Mouse (Mus musculus): ENCODE data around the gene Gm5426. TPM values are rescaled to one million over a fixed set of nuclear protein-coding genes. Genes with fewer than 3 reads are reported as not detected.
"Not testable (repeated sequence)": the region's sequence is repeated elsewhere in the genome, so short reads cannot be mapped to it uniquely, and the experiment has no call there.

The Gm5426 gene
- polyA plus RNA-seq, 1 experiment from 2014 or later, result not detected

GRCm38 (mm10) chr10:96139274-96139673 is 2.9 kb downstream of the Gm5426 start:
- H3K36me3 ChIP-seq (ENCODE audit: control insufficient read depth, insufficient read depth, low read length); H3K9me3 ChIP-seq (ENCODE audit: control insufficient read depth, low read length); H3K27me3 ChIP-seq (ENCODE audit: control insufficient read depth, insufficient read depth, low read length); H3K27ac ChIP-seq (replicated peaks in 1 of 2; ENCODE audit: control insufficient read depth in 1 of 2, insufficient read depth in 1 of 2, low read depth in 2 of 2, low read length in 2 of 2); ATAC-seq (ENCODE audit: insufficient number of reproducible peaks, insufficient read depth, low FRiP score, low read depth); H3K9ac ChIP-seq (ENCODE audit: low read length); H3K4me3 ChIP-seq (ENCODE audit: control insufficient read depth in 1 of 2, insufficient read depth in 1 of 2, low read depth in 1 of 2, low read length in 2 of 2); H3K4me1 ChIP-seq (ENCODE audit: control insufficient read depth in 2 of 2, insufficient read depth in 2 of 2, low read length in 2 of 2); H3K4me2 ChIP-seq (ENCODE audit: low read length): not testable (repeated sequence)
- WGBS, result 65% methylated on average over 4 of the region's 4 CpGs

GRCm38 (mm10) chr10:96146578-96146977 is 10.2 kb downstream of the Gm5426 start:
- H3K27me3 ChIP-seq (ENCODE audit: control insufficient read depth, insufficient read depth, low read length), result no peaks in the 10 kb centered on the region
- no peak overlapping the region for H3K9ac ChIP-seq (ENCODE audit: low read length)
- no peak overlapping the region for H3K27ac ChIP-seq (replicated peaks in 1 of 2; ENCODE audit: control insufficient read depth in 1 of 2, insufficient read depth in 1 of 2, low read depth in 2 of 2, low read length in 2 of 2)
- no peaks in the 10 kb centered on the region for H3K36me3 ChIP-seq (ENCODE audit: control insufficient read depth, insufficient read depth, low read length)
- no peaks in the 10 kb centered on the region for H3K9me3 ChIP-seq (ENCODE audit: control insufficient read depth, low read length)
- H3K4me2 ChIP-seq (ENCODE audit: low read length), result no peak overlapping the region
- no peak overlapping the region for H3K4me3 ChIP-seq (ENCODE audit: control insufficient read depth in 1 of 2, insufficient read depth in 1 of 2, low read depth in 1 of 2, low read length in 2 of 2)
- 86% methylated on average over 5 of the region's 5 CpGs for WGBS
- peaks cover 0 to 4% of the 10 kb centered on the region in 2 experiments; a peak in 2 of 4 replicates for H3K4me1 ChIP-seq (ENCODE audit: control insufficient read depth in 2 of 2, insufficient read depth in 2 of 2, low read length in 2 of 2)
- ATAC-seq (ENCODE audit: insufficient number of reproducible peaks, insufficient read depth, low FRiP score, low read depth), result no peak

- Histone ChIP-seq H3K27me3 (ENCODE audit: control insufficient read depth, insufficient read depth, low read length) (no peaks in the 10 kb centered on the region), H3K4me3 (ENCODE audit: control insufficient read depth in 1 of 2, insufficient read depth in 1 of 2, low read depth in 1 of 2, low read length in 2 of 2) (no peak overlapping the region), H3K9ac (ENCODE audit: low read length) (no peak overlapping the region), H3K4me1 (ENCODE audit: control insufficient read depth in 2 of 2, insufficient read depth in 2 of 2, low read length in 2 of 2) (peaks cover 0 to 4% of the 10 kb centered on the region in 2 experiments; a peak in 2 of 4 replicates), H3K9me3 (ENCODE audit: control insufficient read depth, low read length) (no peaks in the 10 kb centered on the region), H3K36me3 (ENCODE audit: control insufficient read depth, insufficient read depth, low read length) (no peaks in the 10 kb centered on the region), H3K4me2 (ENCODE audit: low read length) (no peak overlapping the region), H3K27ac (replicated peaks in 1 of 2; ENCODE audit: control insufficient read depth in 1 of 2, insufficient read depth in 1 of 2, low read depth in 2 of 2, low read length in 2 of 2) (no peak overlapping the region)
- WGBS, result 46% methylated on average over 10 of the region's 10 CpGs
- no peak for ATAC-seq (ENCODE audit: insufficient number of reproducible peaks, insufficient read depth, low FRiP score, low read depth)
Observed at GRCm38 (mm10) chr10:96148250-96148699, 11.9 kb downstream of the Gm5426 start.

GRCm38 (mm10) chr10:96150401-96151116 is 14.2 kb downstream of the Gm5426 start:
- H3K27ac ChIP-seq (replicated peaks in 1 of 2; ENCODE audit: control insufficient read depth in 1 of 2, insufficient read depth in 1 of 2, low read depth in 2 of 2, low read length in 2 of 2), result no peak overlapping the region
- WGBS, result 79% methylated on average over 12 of the region's 12 CpGs
- no peaks in the 10 kb centered on the region for H3K9me3 ChIP-seq (ENCODE audit: control insufficient read depth, low read length)
- H3K4me3 ChIP-seq (ENCODE audit: control insufficient read depth in 1 of 2, insufficient read depth in 1 of 2, low read depth in 1 of 2, low read length in 2 of 2), result no peak overlapping the region
- ATAC-seq (ENCODE audit: insufficient number of reproducible peaks, insufficient read depth, low FRiP score, low read depth), result no peak
- no peaks in the 10 kb centered on the region for H3K36me3 ChIP-seq (ENCODE audit: control insufficient read depth, insufficient read depth, low read length)
- no peaks in the 10 kb centered on the region for H3K27me3 ChIP-seq (ENCODE audit: control insufficient read depth, insufficient read depth, low read length)
- H3K4me2 ChIP-seq (ENCODE audit: low read length), result no peak overlapping the region
- peaks cover 0 to 4% of the 10 kb centered on the region in 2 experiments; a peak in 2 of 4 replicates for H3K4me1 ChIP-seq (ENCODE audit: control insufficient read depth in 2 of 2, insufficient read depth in 2 of 2, low read length in 2 of 2)
- no peak overlapping the region for H3K9ac ChIP-seq (ENCODE audit: low read length)

GRCm38 (mm10) chr10:96153315-96153714 is 16.9 kb downstream of the Gm5426 start:
- no peaks in the 10 kb centered on the region for H3K36me3 ChIP-seq (ENCODE audit: control insufficient read depth, insufficient read depth, low read length)
- WGBS, result 37% methylated on average over 5 of the region's 5 CpGs
- H3K9me3 ChIP-seq (ENCODE audit: control insufficient read depth, low read length), result no peaks in the 10 kb centered on the region
- no peak for ATAC-seq (ENCODE audit: insufficient number of reproducible peaks, insufficient read depth, low FRiP score, low read depth)
- no peaks in the 10 kb centered on the region for H3K27me3 ChIP-seq (ENCODE audit: control insufficient read depth, insufficient read depth, low read length)
- H3K4me1 ChIP-seq (ENCODE audit: control insufficient read depth in 2 of 2, insufficient read depth in 2 of 2, low read length in 2 of 2), result peaks cover 0 to 2% of the 10 kb centered on the region in 2 experiments; a peak in 1 of 4 replicates
- no peak overlapping the region for H3K27ac ChIP-seq (replicated peaks in 1 of 2; ENCODE audit: control insufficient read depth in 1 of 2, insufficient read depth in 1 of 2, low read depth in 2 of 2, low read length in 2 of 2)
- no peak overlapping the region for H3K4me2 ChIP-seq (ENCODE audit: low read length)
- H3K9ac ChIP-seq (ENCODE audit: low read length), result no peak overlapping the region
- no peak overlapping the region for H3K4me3 ChIP-seq (ENCODE audit: control insufficient read depth in 1 of 2, insufficient read depth in 1 of 2, low read depth in 1 of 2, low read length in 2 of 2)

GRCm38 (mm10) chr10:96162975-96163706 is 26.7 kb downstream of the Gm5426 start:
- no peak for ATAC-seq (ENCODE audit: insufficient number of reproducible peaks, insufficient read depth, low FRiP score, low read depth)
- 84% methylated on average over 7 of the region's 7 CpGs for WGBS
- H3K27ac ChIP-seq (replicated peaks in 1 of 2; ENCODE audit: control insufficient read depth in 1 of 2, insufficient read depth in 1 of 2, low read depth in 2 of 2, low read length in 2 of 2), result no peak overlapping the region

GRCm38 (mm10) chr10:96163791-96164190 is 27.4 kb downstream of the Gm5426 start:
- WGBS, result 76% methylated on average over 4 of the region's 4 CpGs
- no peak for ATAC-seq (ENCODE audit: insufficient number of reproducible peaks, insufficient read depth, low FRiP score, low read depth)
- H3K27me3 ChIP-seq (ENCODE audit: control insufficient read depth, insufficient read depth, low read length), result no peaks in the 10 kb centered on the region

More at GRCm38 (mm10) chr10:96162975-96163706, 26.7 kb downstream of the Gm5426 start:
- no peaks in the 10 kb centered on the region for H3K4me1 ChIP-seq (ENCODE audit: control insufficient read depth in 2 of 2, insufficient read depth in 2 of 2, low read length in 2 of 2)
- no peak overlapping the region for H3K9ac ChIP-seq (ENCODE audit: low read length)
- H3K9me3 ChIP-seq (ENCODE audit: control insufficient read depth, low read length), result 0 out of 2 replicates have a peak, but pooled peaks cover 4% of the 10 kb centered on the region
- no peak overlapping the region for H3K4me2 ChIP-seq (ENCODE audit: low read length)
- H3K36me3 ChIP-seq (ENCODE audit: control insufficient read depth, insufficient read depth, low read length), result no peaks in the 10 kb centered on the region
- no peaks in the 10 kb centered on the region for H3K27me3 ChIP-seq (ENCODE audit: control insufficient read depth, insufficient read depth, low read length)
- no peak overlapping the region for H3K4me3 ChIP-seq (ENCODE audit: control insufficient read depth in 1 of 2, insufficient read depth in 1 of 2, low read depth in 1 of 2, low read length in 2 of 2)

More at GRCm38 (mm10) chr10:96163791-96164190, 27.4 kb downstream of the Gm5426 start:
- no peaks in the 10 kb centered on the region for H3K36me3 ChIP-seq (ENCODE audit: control insufficient read depth, insufficient read depth, low read length)
- 0 out of 2 replicates have a peak, but pooled peaks cover 4% of the 10 kb centered on the region for H3K9me3 ChIP-seq (ENCODE audit: control insufficient read depth, low read length)
- no peaks in the 10 kb centered on the region for H3K4me1 ChIP-seq (ENCODE audit: control insufficient read depth in 2 of 2, insufficient read depth in 2 of 2, low read length in 2 of 2)
- no peak overlapping the region for H3K9ac ChIP-seq (ENCODE audit: low read length)
- H3K27ac ChIP-seq (replicated peaks in 1 of 2; ENCODE audit: control insufficient read depth in 1 of 2, insufficient read depth in 1 of 2, low read depth in 2 of 2, low read length in 2 of 2), result no peak overlapping the region
- no peak overlapping the region for H3K4me3 ChIP-seq (ENCODE audit: control insufficient read depth in 1 of 2, insufficient read depth in 1 of 2, low read depth in 1 of 2, low read length in 2 of 2)
- H3K4me2 ChIP-seq (ENCODE audit: low read length), result no peak overlapping the region
